Mouse (Mus musculus) myocyte (in vitro differentiated cells): ENCODE results near the gene Tsfm.

Experiments used
- MAX ChIP-seq: IDR thresholded peaks from one replicate; pipeline ENCODE4 v1.6.1; 2011; ENCODE audit warnings: low read depth, mild to moderate bottlenecking, control low read depth
- MYOD1 ChIP-seq, 3 experiments: IDR thresholded peaks; one replicate each; pipeline ENCODE4 v1.6.1; 2011; ENCODE audit warnings: control low read depth in 2 of 3, low read depth in 2 of 3, mild to moderate bottlenecking in 2 of 3, moderate library complexity in 1 of 3; ENCODE audit not compliant: insufficient read length in 2 of 3, control insufficient read depth in 1 of 3

DNA sequence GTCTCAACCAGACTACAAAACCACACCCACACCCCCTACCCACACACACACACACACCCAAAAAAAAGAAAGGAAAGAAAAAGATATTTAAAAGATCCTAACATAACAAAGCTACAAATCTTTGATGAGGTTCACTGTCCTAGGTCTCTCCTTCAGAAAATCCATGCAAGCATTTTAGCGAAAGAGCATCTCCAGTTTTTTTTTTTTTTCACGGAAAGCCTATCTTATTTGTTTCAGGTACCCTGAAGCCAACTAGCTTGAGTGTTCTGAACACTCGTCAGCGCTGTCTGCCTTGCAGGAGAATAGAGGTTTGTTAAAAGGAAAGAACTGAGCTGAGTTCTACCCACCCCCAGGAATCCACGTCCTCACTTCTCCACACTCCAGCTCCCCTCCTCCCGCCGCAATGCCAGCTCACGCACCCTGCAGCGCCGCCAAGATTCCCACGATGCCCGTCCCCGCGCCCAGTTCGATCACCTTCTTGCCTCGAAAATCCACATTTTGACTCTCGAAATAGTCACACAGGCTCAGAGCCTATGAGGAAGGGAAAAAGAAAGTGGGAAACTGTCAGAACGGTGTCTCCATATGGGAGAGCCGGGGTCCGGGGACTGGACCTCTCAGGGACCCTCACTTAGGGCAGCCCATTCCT, 10.1 kb upstream of the Tsfm start:
- TF ChIP-seq MYOD1 (IDR thresholded peaks at IDR 0.05; ENCODE audit: control insufficient read depth in 1 of 3, insufficient read length in 2 of 3, low read depth in 2 of 3) (no peak), MAX (no peak)
